ENCODE assay signal across 16 mouse cellular contexts in the genomic region with DNA sequence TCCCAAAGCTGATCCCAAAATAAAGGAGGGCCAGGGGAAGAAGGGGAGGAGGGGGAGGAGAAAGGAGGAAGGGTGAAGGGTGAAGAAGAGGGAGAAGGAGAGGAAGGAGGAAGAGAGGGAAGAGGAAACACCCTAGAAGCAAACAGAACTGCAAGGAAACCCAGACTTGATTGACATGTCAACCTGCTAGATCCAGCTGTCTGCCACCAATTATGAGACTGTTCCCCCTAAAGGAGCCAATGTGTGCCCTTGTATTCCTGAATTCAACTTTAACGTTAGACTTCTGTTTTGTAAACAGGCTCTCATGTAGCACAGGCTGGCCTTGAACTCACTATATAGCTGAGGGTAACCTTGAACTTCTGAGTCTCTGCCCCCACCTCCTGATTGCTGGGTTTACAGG. TPM values are rescaled to one million over a fixed set of nuclear protein-coding genes. Genes with fewer than 3 reads are reported as not detected.
A peak's percentile ranks its signal among the peaks of the same experiment; 100 is the strongest.
DNase-seq lines count a peak whose midpoint lies in the region; TF ChIP-seq lines count a peak whose summit lies in the region.
"Had no signal": no experiment of that assay in that cellular context is flagged by ENCODE, and none has a peak within 500 bp of the region (broad histone marks: within the 10 kb centered on the region; RNA-seq: fewer than 3 reads in every experiment).

No protein-coding gene starts in this region.

- no peak for TF ChIP-seq POLR2A in bone marrow macrophage, adult 2 months (IDR thresholded peaks at IDR 0.05; ENCODE audit: borderline replicate concordance, low read depth, low read length)
- no peak for TF ChIP-seq POLR2A in myocyte (IDR thresholded peaks at IDR 0.05; ENCODE audit: insufficient read length, low read depth)
- no peak for TF ChIP-seq POLR2A in thymus, adult 2 months (IDR thresholded peaks at IDR 0.05; ENCODE audit: control insufficient read depth, extremely low read depth, insufficient read depth, low read length, poor library complexity)

- H3K4me2 ChIP-seq in myocyte (ENCODE audit: low read depth) = peak overlapping the region; percentile 80
- H3K4me2 ChIP-seq: embryonic facial prominence, embryonic 12.5 days; forebrain, embryonic 15.5 days; hindbrain, embryonic 12.5 days had no signal

- H3ac ChIP-seq in C2C12 (ENCODE audit: control insufficient read depth, insufficient read length, low read depth) (no peak overlapping the region), myocyte (ENCODE audit: control insufficient read depth, insufficient read length) (no peak overlapping the region)

- peaks cover 20% of the 10 kb centered on the region for H3K4me1 ChIP-seq in E14TG2a.4 (replicated peaks; ENCODE audit: low read depth, low read length)
- peaks cover 49% of the 10 kb centered on the region for H3K4me1 ChIP-seq in bone marrow macrophage, adult 2 months (ENCODE audit: control insufficient read depth, insufficient read depth, low read length)
- H3K4me1 ChIP-seq in thymus, adult 2 months (replicated peaks; ENCODE audit: control insufficient read depth, insufficient read depth, low read length) = no peaks in the 10 kb centered on the region

- intact Hi-C loops in heart, postnatal 25 days (cut with DNase I) = no loop called here

- DNase-seq in adrenal gland, postnatal 4 days (ENCODE audit: low spot score in 2 of 2) = no peak
- DNase-seq in thymus, adult 2 months = no peak
- DNase-seq in c-Kit-positive CD71-positive TER-119-positive erythroid progenitor cells, embryonic 14.5 days (ENCODE audit: low spot score) = no peak
- DNase-seq in heart, postnatal 25 days (ENCODE audit: low spot score) = no peak
- DNase-seq: adrenal gland, adult 8-10 months; cerebellum, adult 2 months; gastrocnemius, postnatal 14 days had no signal

- 75% methylated on average over 1 of the region's 1 CpGs for WGBS in thymus, adult 2 months

- H3K79me3 ChIP-seq in C2C12 (ENCODE audit: low read depth) = no peaks in the 10 kb centered on the region

- no peaks in the 10 kb centered on the region for H3K9me3 ChIP-seq in E14TG2a.4 (ENCODE audit: low read length)
- H3K9me3 ChIP-seq: embryonic facial prominence, embryonic 12.5 days; forebrain, embryonic 15.5 days; heart, embryonic 13.5 days; hindbrain, embryonic 12.5 days had no signal

- H3K27me3 ChIP-seq in C2C12 (ENCODE audit: control insufficient read depth, insufficient read depth, insufficient read length) (no peaks in the 10 kb centered on the region), E14TG2a.4 (ENCODE audit: insufficient read depth, low read length) (peaks cover 9% of the 10 kb centered on the region), myocyte (ENCODE audit: control insufficient read depth, insufficient read depth, insufficient read length) (no peaks in the 10 kb centered on the region)
- no peaks in the 10 kb centered on the region for H3K27me3 ChIP-seq in thymus, adult 2 months (ENCODE audit: control insufficient read depth, insufficient read depth, low read length)

- no peaks in the 10 kb centered on the region for H3K79me2 ChIP-seq in C2C12 (ENCODE audit: control insufficient read depth, insufficient read depth)
- H3K79me2 ChIP-seq in myocyte (ENCODE audit: control insufficient read depth, insufficient read depth) = no peaks in the 10 kb centered on the region

- TF ChIP-seq CTCF in C2C12 (IDR thresholded peaks at IDR 0.05; ENCODE audit: control insufficient read depth, insufficient read depth, insufficient read length) (no peak), E14TG2a.4 (conservative IDR thresholded peaks at IDR 0.05; ENCODE audit: low read length) (no peak)
- no peak for TF ChIP-seq CTCF in bone marrow macrophage, adult 2 months (IDR thresholded peaks at IDR 0.05; ENCODE audit: low read depth, low read length)
- TF ChIP-seq CTCF in thymus, adult 2 months (IDR thresholded peaks at IDR 0.05; ENCODE audit: borderline replicate concordance, control insufficient read depth, extremely low read depth, insufficient read depth, low read length, poor library complexity) = no peak

- H3K36me3 ChIP-seq in C2C12 (ENCODE audit: control insufficient read depth, insufficient read depth) (no peaks in the 10 kb centered on the region), E14TG2a.4 (ENCODE audit: insufficient read depth, low read length) (no peaks in the 10 kb centered on the region), myocyte (ENCODE audit: control insufficient read depth, insufficient read depth) (no peaks in the 10 kb centered on the region)
- H3K36me3 ChIP-seq in thymus, adult 2 months (ENCODE audit: control insufficient read depth, insufficient read depth, low read length) = no peaks in the 10 kb centered on the region
- H3K36me3 ChIP-seq: embryonic facial prominence, embryonic 12.5 days; forebrain, embryonic 15.5 days; heart, embryonic 13.5 days; hindbrain, embryonic 12.5 days had no signal

- peak overlapping the region; percentile 90 for H3K27ac ChIP-seq in bone marrow macrophage, adult 2 months (ENCODE audit: insufficient read depth, low read depth, low read length)
- H3K27ac ChIP-seq in thymus, adult 2 months (ENCODE audit: control insufficient read depth, insufficient read depth, low read length) = no peak overlapping the region
- H3K27ac ChIP-seq: embryonic facial prominence, embryonic 12.5 days; forebrain, embryonic 15.5 days; heart, embryonic 13.5 days; hindbrain, embryonic 12.5 days had no signal

- H3K4me3 ChIP-seq in C2C12 (ENCODE audit: insufficient read depth, poor library complexity, severe bottlenecking) = no peak overlapping the region
- peak overlapping the region; percentile 75; the same call in 1 of the 2 replicates for H3K4me3 ChIP-seq in E14TG2a.4 (replicated peaks; ENCODE audit: low read length)
- no peak overlapping the region for H3K4me3 ChIP-seq in bone marrow macrophage, adult 2 months (ENCODE audit: insufficient read depth, low read length)
- no peak overlapping the region for H3K4me3 ChIP-seq in myocyte
- no peak overlapping the region for H3K4me3 ChIP-seq in thymus, adult 2 months (ENCODE audit: control insufficient read depth, insufficient read depth, low read length)
- H3K4me3 ChIP-seq: embryonic facial prominence, embryonic 12.5 days; forebrain, embryonic 15.5 days; heart, embryonic 13.5 days; hindbrain, embryonic 12.5 days had no signal

TF ChIP-seq in C2C12, 6 proteins besides CTCF, POLR2A, EP300 and RAD21:
- TF ChIP-seq MYOG (IDR thresholded peaks at IDR 0.05; ENCODE audit: control insufficient read depth, extremely low read depth, insufficient read length) (no peak), MYOD1 (IDR thresholded peaks at IDR 0.05; ENCODE audit: control insufficient read depth, insufficient read length, low read depth) (peak; percentile 80), CEBPB (IDR thresholded peaks at IDR 0.05; ENCODE audit: low read depth) (no peak), MAX (IDR thresholded peaks at IDR 0.05) (no peak), FOSL1 (IDR thresholded peaks at IDR 0.05; ENCODE audit: insufficient read depth, low read length, poor library complexity, severe bottlenecking) (no peak)

TF ChIP-seq in myocyte, 11 proteins besides CTCF, POLR2A, EP300 and RAD21:
- TF ChIP-seq REST (IDR thresholded peaks at IDR 0.05; ENCODE audit: insufficient read depth, insufficient read length) (no peak), MYOD1 (IDR thresholded peaks at IDR 0.05; ENCODE audit: control insufficient read depth in 1 of 3, insufficient read length in 2 of 3, low read depth in 2 of 3) (peak in 2 of 3 experiments; percentile 57 to 71)

RNA-seq across cellular contexts. Expression of a gene that starts 1.3 kb away (rescaled TPM):
- polyA plus RNA-seq in C2C12 (2012; fragmentation: generic; extraction: Trizol) = 230 TPM
- polyA plus RNA-seq in bone marrow macrophage, adult 2 months (2012; ENCODE audit: insufficient read depth, insufficient read length, missing spikeins) = 39.5 and 39.6 TPM in 2 replicates
- polyA plus RNA-seq in myocyte (2012; fragmentation: generic; extraction: Trizol) = 53.3 TPM
- total RNA-seq in adrenal gland, postnatal 4 days (2021) = 1 to 10 TPM; 8.7 to 9.7 TPM
- polyA plus RNA-seq in thymus, adult 2 months (2012; rRNA removed) = 12.8 and 16.2 TPM in 2 replicates
- total RNA-seq in heart, postnatal 25 days (2021) = 1 to 10 TPM; 1.5 to 2.1 TPM
- polyA plus RNA-seq: CD4-positive, CD25-positive, alpha-beta regulatory T cell, adult 4 months had no signal

RNA-seq across cellular contexts. Expression of a gene that starts 29.9 kb away (rescaled TPM):
- 0.01 TPM for polyA plus RNA-seq in C2C12 (2012; fragmentation: generic; extraction: Trizol)
- 39.7 and 40.3 TPM in 2 replicates for polyA plus RNA-seq in bone marrow macrophage, adult 2 months (2012; ENCODE audit: insufficient read depth, insufficient read length, missing spikeins)
- polyA plus RNA-seq in myocyte (2012; fragmentation: generic; extraction: Trizol) = 0.04 TPM
- 1 to 10 TPM; 2.8 to 5.9 TPM for total RNA-seq in adrenal gland, postnatal 4 days (2021)
- polyA plus RNA-seq in thymus, adult 2 months (2012; rRNA removed) = 19.4 and 20.0 TPM in 2 replicates
- 1 to 10 TPM; 2.3 to 2.7 TPM for total RNA-seq in heart, postnatal 25 days (2021)

Comparison
In these comparisons a context has a peak if more than half of its experiments do, and no peak if none do; other contexts are left out.
1. RNA of a gene that starts 29.9 kb away (polyA plus RNA-seq): 39.7 to 40.3 TPM in bone marrow macrophage, adult 2 months and 19.4 to 20.0 TPM in thymus, adult 2 months; 0.04 TPM in myocyte (single experiment) and 0.01 TPM in C2C12 (single experiment); every median in the first group is over 10 times any median in the second.